Mouse (Mus musculus): ENCODE measurements around the gene Meaf6.

Gene Meaf6

GRCm38 (mm10) chr4:125084403-125085345 is at the start of gene Meaf6:
Gene Meaf6, plus strand, starts transcription at chr4:125085134.
- peak; percentile 90 for DNase-seq

- no peak for DNase-seq
These were observed 40.5 kb upstream of the Meaf6 start for GRCm38 (mm10) chr4:125044454-125044853.

- DNase-seq: peak; percentile 35
These were observed 29.5 kb upstream of the Meaf6 start for GRCm38 (mm10) chr4:125055385-125055784.

GRCm38 (mm10) chr4:125056476-125056875 is 28.5 kb upstream of the Meaf6 start:
- DNase-seq: no peak

GRCm38 (mm10) chr4:125057273-125057672 is 27.7 kb upstream of the Meaf6 start:
- DNase-seq: no peak

- no peak for DNase-seq
These were observed 26.9 kb upstream of the Meaf6 start for GRCm38 (mm10) chr4:125058033-125058432.

GRCm38 (mm10) chr4:125059025-125059424 is 25.9 kb upstream of the Meaf6 start:
- peak; percentile 48 for DNase-seq

- DNase-seq: no peak
These were observed 21.1 kb upstream of the Meaf6 start for GRCm38 (mm10) chr4:125063829-125064228.

- peak; percentile 22 for DNase-seq
These were observed 19.2 kb upstream of the Meaf6 start, which contains the start of gene Dnali1 for GRCm38 (mm10) chr4:125065517-125066307. Gene Dnali1, minus strand, starts transcription at chr4:125065703.

- DNase-seq: peak; percentile 94
These were observed 18.2 kb upstream of the Meaf6 start, which contains the start of gene Snip1 for GRCm38 (mm10) chr4:125066490-125067370. Gene Snip1, plus strand, starts transcription at chr4:125066672.

GRCm38 (mm10) chr4:125077700-125078099 is 7.2 kb upstream of the Meaf6 start:
- no peak for DNase-seq

- no peak for DNase-seq
These were observed 6.2 kb upstream of the Meaf6 start for GRCm38 (mm10) chr4:125078698-125079097.

- peak; percentile 80 for DNase-seq
These were observed 460 bp downstream of the Meaf6 start for GRCm38 (mm10) chr4:125085346-125085841.

GRCm38 (mm10) chr4:125093031-125093430 is 8.1 kb downstream of the Meaf6 start:
- no peak for DNase-seq

GRCm38 (mm10) chr4:125096066-125096465 is 11.1 kb downstream of the Meaf6 start:
- no peak for DNase-seq

- no peak for DNase-seq
These were observed 12.5 kb downstream of the Meaf6 start for GRCm38 (mm10) chr4:125097412-125097811.

- DNase-seq: peak; percentile 70
These were observed 14.5 kb downstream of the Meaf6 start for GRCm38 (mm10) chr4:125099458-125099857.

GRCm38 (mm10) chr4:125101334-125101733 is 16.4 kb downstream of the Meaf6 start:
- DNase-seq: no peak

GRCm38 (mm10) chr4:125105354-125105753 is 20.4 kb downstream of the Meaf6 start:
- no peak for DNase-seq

- DNase-seq: peak; percentile 89
These were observed 29.7 kb downstream of the Meaf6 start for GRCm38 (mm10) chr4:125114638-125115037.

- DNase-seq: no peak
These were observed 30.1 kb downstream of the Meaf6 start for GRCm38 (mm10) chr4:125115081-125115480.

- no peak for DNase-seq
These were observed 30.8 kb downstream of the Meaf6 start for GRCm38 (mm10) chr4:125115710-125116089.
